Mouse (Mus musculus) cerebellum, adult 2 months (tissue): ENCODE data around the gene Rpl18a. TPM values are rescaled to one million over a fixed set of nuclear protein-coding genes. Genes with fewer than 3 reads are reported as not detected.

Source experiments
- DNase-seq, 2 experiments: peaks; one replicate each; pipeline ENCODE4 v3.0.0; 2021
- H3K27ac ChIP-seq: fragments of 200-500 bp; 2 replicates; pipeline ENCODE4 v1.5.1; 2012; ENCODE audit warnings: low read length, control low read depth, inconsistent platforms; ENCODE audit not compliant: insufficient read depth
- H3K27me3 ChIP-seq: fragments of 200-500 bp; 2 replicates; pipeline ENCODE4 v1.6.1; 2012; ENCODE audit warnings: inconsistent platforms, mild to moderate bottlenecking, low read length, moderate library complexity; ENCODE audit not compliant: control insufficient read depth, insufficient read depth
- H3K4me1 ChIP-seq: fragments of 200-500 bp; 2 replicates; pipeline ENCODE4 v1.6.1; 2011; ENCODE audit warnings: low read length; ENCODE audit not compliant: control insufficient read depth, insufficient read depth
- H3K4me3 ChIP-seq: fragments of 200-500 bp; replicated peaks from 2 replicates; pipeline ENCODE3; 2011; ENCODE audit warnings: mild to moderate bottlenecking, low read depth, low read length, control low read depth; ENCODE audit not compliant: insufficient read depth
- CTCF ChIP-seq: fragments of 200-500 bp; IDR thresholded peaks from 2 replicates; pipeline ENCODE4 v1.5.1; 2011; ENCODE audit warnings: low read depth, mild to moderate bottlenecking, control low read depth, low read length, moderate library complexity, borderline replicate concordance; ENCODE audit not compliant: insufficient read depth
- POLR2A ChIP-seq: fragments of 200-500 bp; IDR thresholded peaks from 2 replicates; pipeline ENCODE4 v1.6.1; 2011; ENCODE audit warnings: low read length, control low read depth, borderline replicate concordance; ENCODE audit not compliant: insufficient read depth
- WGBS: fragments of 180-500 bp; shearing (Covaris S2); methylation state at CpG from one replicate; pipeline ENCODE4 v1.1.7; 2018; 5-methylcytosine and 5-hydroxymethylcytosine counted together
- polyA plus RNA-seq: library from polyadenylated mRNA; depleted of rRNA; stranded (reverse); fragments of >200 nt; gene quantifications from 2 replicates; pipeline ENCODE4 v1.2.3, GENCODE M21; 2012; rRNA removed

Rpl18a gene
- polyA plus RNA-seq, result 1,458 and 1,510 TPM in 2 replicates

GRCm38 (mm10) chr8:70897021-70897680, at the start of gene Rpl18a:
Rpl18a (minus strand) TSS chr8:70897412.
- Histone ChIP-seq H3K27me3 (no peaks in the 10 kb centered on the region), H3K4me1 (0 out of 2 replicates have a peak, but pooled peaks cover 3% of the 10 kb centered on the region), H3K4me3 (peak within 1 kb of the TSS; percentile 79), H3K27ac (peak within 1 kb of the TSS; percentile 55; the same call in 1 of the 2 replicates)
- DNase-seq, result peak; percentile 95 to 99
- WGBS, result under 1% methylated on average over 60 of the region's 60 CpGs
- TF ChIP-seq CTCF, result no peak
- TF ChIP-seq POLR2A, result peak; percentile 93

GRCm38 (mm10) chr8:70943187-70943586, 46.0 kb upstream of the Rpl18a start:
- no peak for TF ChIP-seq CTCF
- TF ChIP-seq POLR2A, result no peak
- no peak for DNase-seq
- Histone ChIP-seq H3K27me3 (no peaks in the 10 kb centered on the region), H3K27ac (no peak overlapping the region), H3K4me3 (no peak overlapping the region), H3K4me1 (no peaks in the 10 kb centered on the region)
- WGBS, result 45% methylated on average over 1 of the region's 1 CpGs

- Histone ChIP-seq H3K27ac (no peak overlapping the region), H3K27me3 (no peaks in the 10 kb centered on the region), H3K4me3 (no peak overlapping the region), H3K4me1 (no peaks in the 10 kb centered on the region)
- no peak for TF ChIP-seq POLR2A
- 0 out of 2 replicates have a peak, but pooled peaks have one; percentile 8 for TF ChIP-seq CTCF
- 33% methylated on average over 2 of the region's 2 CpGs for WGBS
- no peak for DNase-seq
These were observed 44.3 kb upstream of the Rpl18a start for GRCm38 (mm10) chr8:70941478-70941877.

GRCm38 (mm10) chr8:70937200-70937599, 40.0 kb upstream of the Rpl18a start:
- WGBS, result 70% methylated on average over 6 of the region's 6 CpGs
- Histone ChIP-seq H3K4me3 (no peak overlapping the region), H3K4me1 (no peaks in the 10 kb centered on the region), H3K27me3 (no peaks in the 10 kb centered on the region), H3K27ac (no peak overlapping the region)
- no peak for TF ChIP-seq POLR2A
- TF ChIP-seq CTCF, result no peak
- DNase-seq, result peak in 1 of 2 experiments; percentile 0

- WGBS, result 23% methylated on average over 7 of the region's 7 CpGs
- Histone ChIP-seq H3K4me1 (no peaks in the 10 kb centered on the region), H3K4me3 (no peak overlapping the region), H3K27me3 (no peaks in the 10 kb centered on the region), H3K27ac (no peak overlapping the region)
- peak in 1 of 2 experiments; percentile 2 for DNase-seq
- TF ChIP-seq CTCF (no peak), POLR2A (no peak)
These were observed 37.6 kb upstream of the Rpl18a start for GRCm38 (mm10) chr8:70934786-70935185.

- WGBS, result 78% methylated on average over 4 of the region's 4 CpGs
These were observed 35.8 kb upstream of the Rpl18a start for GRCm38 (mm10) chr8:70933036-70933435.

GRCm38 (mm10) chr8:70931731-70932130, 34.5 kb upstream of the Rpl18a start:
- 52% methylated on average over 11 of the region's 11 CpGs for WGBS
- Histone ChIP-seq H3K27me3 (no peaks in the 10 kb centered on the region), H3K4me3 (no peak overlapping the region), H3K4me1 (no peaks in the 10 kb centered on the region), H3K27ac (no peak overlapping the region)
- peak in 1 of 2 experiments; percentile 4 for DNase-seq
- TF ChIP-seq POLR2A, result no peak
- TF ChIP-seq CTCF, result no peak

More at GRCm38 (mm10) chr8:70933036-70933435, 35.8 kb upstream of the Rpl18a start:
- no peaks in the 10 kb centered on the region for H3K4me1 ChIP-seq
- H3K27ac ChIP-seq, result no peak overlapping the region
- no peak for TF ChIP-seq POLR2A
- no peak overlapping the region for H3K4me3 ChIP-seq
- DNase-seq, result peak in 1 of 2 experiments; percentile 1
- no peaks in the 10 kb centered on the region for H3K27me3 ChIP-seq

- Histone ChIP-seq H3K27me3 (no peaks in the 10 kb centered on the region), H3K4me3 (no peak overlapping the region), H3K4me1 (no peaks in the 10 kb centered on the region), H3K27ac (no peak overlapping the region)
- peak in 1 of 2 experiments; percentile 3 for DNase-seq
- no peak for TF ChIP-seq POLR2A
- no peak for TF ChIP-seq CTCF
- WGBS, result 42% methylated on average over 5 of the region's 5 CpGs
These were observed 31.6 kb upstream of the Rpl18a start for GRCm38 (mm10) chr8:70928778-70929322.
